Mouse (Mus musculus): ENCODE measurements at regions not wholly inside any gene's neighbourhood (a gene's known extent, or its start where the extent isn't known, plus 50 kb on each side); places are given as distances from the start of the nearest gene placed in this dataset.

DNA sequence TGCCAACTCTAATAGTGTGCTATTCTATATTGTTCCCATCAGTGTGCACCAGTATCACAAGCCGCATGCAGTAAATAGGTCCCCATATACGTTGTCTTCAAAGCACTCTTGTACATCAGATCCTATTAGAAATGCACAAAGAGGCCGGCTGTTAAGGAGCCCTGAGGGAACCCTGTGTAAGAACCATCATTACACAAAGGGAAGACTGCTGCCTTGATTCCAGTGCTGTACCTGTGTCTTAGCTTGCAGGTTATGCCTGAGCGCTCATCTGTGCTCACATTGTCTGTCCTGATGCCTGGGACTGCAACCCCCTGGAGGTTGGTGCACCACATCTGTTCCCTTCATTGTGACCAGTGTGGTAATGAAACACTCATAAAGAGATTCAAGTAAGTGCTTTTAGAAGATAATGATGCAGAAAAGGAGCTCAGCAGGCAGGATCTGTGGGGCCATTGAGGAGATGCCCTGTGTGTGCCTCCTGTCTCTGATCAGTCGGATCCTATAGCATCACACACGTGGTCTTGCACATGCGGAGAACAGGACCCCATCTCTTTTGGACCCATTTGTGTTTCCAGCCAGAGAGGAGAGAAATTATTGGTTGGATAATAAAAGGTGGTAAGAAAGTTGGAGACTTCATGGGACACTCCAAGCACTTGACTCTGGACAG, 225.8 kb upstream of the Gm10192 start:
- no peak overlapping the region for H3K4me2 ChIP-seq (replicated peaks; ENCODE audit: low read depth, low read length)
- H3K27ac ChIP-seq (ENCODE audit: low read length) = no peak overlapping the region
- no peaks in the 10 kb centered on the region for H3K4me1 ChIP-seq (ENCODE audit: insufficient read depth, low read length)
- no peaks in the 10 kb centered on the region for H3K36me3 ChIP-seq (ENCODE audit: insufficient read depth, low read length)
- no peak for ATAC-seq (ENCODE audit: low FRiP score, low TSS enrichment)
- no peaks in the 10 kb centered on the region for H3K9me3 ChIP-seq (ENCODE audit: low read length)
- H3K4me3 ChIP-seq (ENCODE audit: low read length) = no peak overlapping the region
- no peak overlapping the region for H3K9ac ChIP-seq (replicated peaks; ENCODE audit: low read length)
- no peaks in the 10 kb centered on the region for H3K27me3 ChIP-seq (ENCODE audit: insufficient read depth, low read length)
- WGBS = 83% methylated on average over 7 of the region's 7 CpGs

- whole genome bisulfite sequencing = 74% methylated on average over 3 of the region's 3 CpGs
- Histone ChIP-seq H3K4me3 (ENCODE audit: low read length) (no peak overlapping the region), H3K36me3 (ENCODE audit: insufficient read depth, low read length) (no peaks in the 10 kb centered on the region), H3K4me2 (replicated peaks; ENCODE audit: low read depth, low read length) (no peak overlapping the region), H3K27me3 (ENCODE audit: insufficient read depth, low read length) (no peaks in the 10 kb centered on the region), H3K27ac (ENCODE audit: low read length) (no peak overlapping the region), H3K9me3 (ENCODE audit: low read length) (no peaks in the 10 kb centered on the region), H3K4me1 (ENCODE audit: insufficient read depth, low read length) (no peaks in the 10 kb centered on the region), H3K9ac (replicated peaks; ENCODE audit: low read length) (no peak overlapping the region)
- ATAC-seq (ENCODE audit: low FRiP score, low TSS enrichment) = no peak
Measured at GRCm38 (mm10) chr4:97394697-97395280, 211.8 kb upstream of the Gm10192 start.

DNA sequence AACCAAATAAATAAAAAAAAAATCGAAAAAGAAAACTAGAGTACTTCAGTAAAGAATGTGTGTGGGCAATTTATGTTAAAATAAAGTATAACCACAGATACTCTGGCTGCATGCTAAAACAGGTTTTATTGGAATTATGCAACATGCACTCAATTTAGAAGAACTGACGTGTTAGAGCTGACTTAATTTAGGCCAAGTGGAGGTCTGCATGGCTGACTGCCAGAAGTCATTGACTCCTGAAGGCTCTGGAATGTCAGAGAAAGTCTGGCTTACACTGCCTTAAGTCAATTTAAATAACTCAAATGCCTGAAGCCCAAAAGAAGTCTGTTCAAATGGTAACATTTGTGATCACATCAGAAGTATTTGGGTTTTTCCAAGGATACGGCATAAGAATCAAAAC, 198.1 kb upstream of the Gm10192 start:
- 54% methylated on average over 3 of the region's 3 CpGs for WGBS
- H3K27ac ChIP-seq (ENCODE audit: low read length) = no peak overlapping the region
- H3K4me3 ChIP-seq (ENCODE audit: low read length) = no peak overlapping the region
- no peaks in the 10 kb centered on the region for H3K36me3 ChIP-seq (ENCODE audit: insufficient read depth, low read length)
- ATAC-seq (ENCODE audit: low FRiP score, low TSS enrichment) = peak; percentile 51; the same call in 1 of the 2 replicates
- no peaks in the 10 kb centered on the region for H3K9me3 ChIP-seq (ENCODE audit: low read length)
- no peak overlapping the region for H3K9ac ChIP-seq (replicated peaks; ENCODE audit: low read length)
- H3K27me3 ChIP-seq (ENCODE audit: insufficient read depth, low read length) = no peaks in the 10 kb centered on the region
- no peak overlapping the region for H3K4me2 ChIP-seq (replicated peaks; ENCODE audit: low read depth, low read length)
- H3K4me1 ChIP-seq (ENCODE audit: insufficient read depth, low read length) = peaks cover 6% of the 10 kb centered on the region; the same call in 1 of the 2 replicates

- Histone ChIP-seq H3K4me3 (ENCODE audit: low read length) (no peak overlapping the region), H3K36me3 (ENCODE audit: insufficient read depth, low read length) (no peaks in the 10 kb centered on the region), H3K4me1 (ENCODE audit: insufficient read depth, low read length) (peaks cover 6% of the 10 kb centered on the region; the same call in 1 of the 2 replicates), H3K4me2 (replicated peaks; ENCODE audit: low read depth, low read length) (no peak overlapping the region), H3K9ac (replicated peaks; ENCODE audit: low read length) (no peak overlapping the region), H3K9me3 (ENCODE audit: low read length) (no peaks in the 10 kb centered on the region), H3K27ac (ENCODE audit: low read length) (no peak overlapping the region), H3K27me3 (ENCODE audit: insufficient read depth, low read length) (no peaks in the 10 kb centered on the region)
- ATAC-seq (ENCODE audit: low FRiP score, low TSS enrichment) = no peak
- 49% methylated on average over 8 of the region's 8 CpGs for WGBS
Measured at GRCm38 (mm10) chr4:97377593-97378542, 194.9 kb upstream of the Gm10192 start.

GRCm38 (mm10) chr4:97360473-97360872, 177.5 kb upstream of the Gm10192 start:
- Histone ChIP-seq H3K4me3 (ENCODE audit: low read length) (no peak overlapping the region), H3K27me3 (ENCODE audit: insufficient read depth, low read length) (no peaks in the 10 kb centered on the region), H3K36me3 (ENCODE audit: insufficient read depth, low read length) (no peaks in the 10 kb centered on the region), H3K9ac (replicated peaks; ENCODE audit: low read length) (no peak overlapping the region), H3K9me3 (ENCODE audit: low read length) (no peaks in the 10 kb centered on the region), H3K27ac (ENCODE audit: low read length) (no peak overlapping the region), H3K4me2 (replicated peaks; ENCODE audit: low read depth, low read length) (no peak overlapping the region), H3K4me1 (ENCODE audit: insufficient read depth, low read length) (no peaks in the 10 kb centered on the region)
- no peak for ATAC-seq (ENCODE audit: low FRiP score, low TSS enrichment)
- WGBS = 93% methylated on average over 2 of the region's 2 CpGs

GRCm38 (mm10) chr4:97357958-97358357, 175.0 kb upstream of the Gm10192 start:
- Histone ChIP-seq H3K4me3 (ENCODE audit: low read length) (no peak overlapping the region), H3K27me3 (ENCODE audit: insufficient read depth, low read length) (no peaks in the 10 kb centered on the region), H3K36me3 (ENCODE audit: insufficient read depth, low read length) (no peaks in the 10 kb centered on the region), H3K4me1 (ENCODE audit: insufficient read depth, low read length) (no peaks in the 10 kb centered on the region), H3K27ac (ENCODE audit: low read length) (no peak overlapping the region), H3K4me2 (replicated peaks; ENCODE audit: low read depth, low read length) (no peak overlapping the region), H3K9me3 (ENCODE audit: low read length) (no peaks in the 10 kb centered on the region), H3K9ac (replicated peaks; ENCODE audit: low read length) (no peak overlapping the region)
- 47% methylated on average over 1 of the region's 1 CpGs for WGBS
- ATAC-seq (ENCODE audit: low FRiP score, low TSS enrichment) = no peak

DNA sequence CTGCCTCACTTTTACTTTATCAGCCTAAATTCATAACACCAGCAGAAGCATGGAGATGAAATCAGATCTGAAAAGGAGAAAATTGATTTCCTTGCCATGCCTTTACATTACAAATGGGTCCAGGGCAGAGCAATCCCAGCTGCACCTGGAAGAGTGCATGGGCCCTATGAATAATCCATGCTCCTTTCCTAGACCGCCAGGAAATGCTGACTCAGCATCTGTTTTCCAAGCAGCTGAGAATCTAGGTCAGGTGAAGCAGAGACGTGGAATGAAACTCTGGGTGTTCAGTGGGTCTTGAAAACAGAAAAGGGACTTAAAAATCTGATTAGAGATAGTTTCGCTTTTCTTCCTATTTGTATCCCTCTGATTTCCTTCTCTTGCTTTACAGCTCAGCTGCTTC, 163.8 kb upstream of the Gm10192 start:
- Histone ChIP-seq H3K27me3 (ENCODE audit: insufficient read depth, low read length) (no peaks in the 10 kb centered on the region), H3K4me3 (ENCODE audit: low read length) (no peak overlapping the region), H3K27ac (ENCODE audit: low read length) (no peak overlapping the region), H3K4me1 (ENCODE audit: insufficient read depth, low read length) (no peaks in the 10 kb centered on the region), H3K9me3 (ENCODE audit: low read length) (no peaks in the 10 kb centered on the region), H3K36me3 (ENCODE audit: insufficient read depth, low read length) (no peaks in the 10 kb centered on the region), H3K4me2 (replicated peaks; ENCODE audit: low read depth, low read length) (no peak overlapping the region), H3K9ac (replicated peaks; ENCODE audit: low read length) (no peak overlapping the region)
- 61% methylated on average over 3 of the region's 3 CpGs for WGBS
- ATAC-seq (ENCODE audit: low FRiP score, low TSS enrichment) = no peak

DNA sequence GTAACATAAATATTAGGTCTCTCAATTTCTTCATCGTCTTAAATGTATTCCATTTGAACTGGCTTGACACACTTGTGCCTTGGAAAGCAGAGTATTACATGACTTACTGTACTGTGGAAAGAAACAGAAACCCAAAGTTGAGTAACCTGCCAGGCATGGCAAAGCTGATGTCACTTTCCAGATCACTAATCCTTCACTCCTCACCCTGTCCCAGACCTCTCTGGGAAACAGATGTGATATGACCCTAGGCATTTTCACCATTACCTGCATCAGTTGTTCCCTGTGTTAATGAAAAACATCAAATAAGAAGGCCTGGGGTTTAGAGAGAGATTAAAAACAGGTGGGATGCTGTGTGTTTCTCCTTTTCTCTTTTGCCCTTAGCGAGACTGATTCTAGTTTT, 161.4 kb upstream of the Gm10192 start:
- H3K4me1 ChIP-seq (ENCODE audit: insufficient read depth, low read length) = no peaks in the 10 kb centered on the region
- no peaks in the 10 kb centered on the region for H3K9me3 ChIP-seq (ENCODE audit: low read length)
- no peak overlapping the region for H3K4me2 ChIP-seq (replicated peaks; ENCODE audit: low read depth, low read length)
- no peak overlapping the region for H3K4me3 ChIP-seq (ENCODE audit: low read length)
- peak; percentile 39; the same call in 1 of the 2 replicates for ATAC-seq (ENCODE audit: low FRiP score, low TSS enrichment)
- H3K36me3 ChIP-seq (ENCODE audit: insufficient read depth, low read length) = no peaks in the 10 kb centered on the region
- H3K9ac ChIP-seq (replicated peaks; ENCODE audit: low read length) = no peak overlapping the region
- WGBS = 48% methylated on average over 2 of the region's 2 CpGs
- H3K27ac ChIP-seq (ENCODE audit: low read length) = no peak overlapping the region
- no peaks in the 10 kb centered on the region for H3K27me3 ChIP-seq (ENCODE audit: insufficient read depth, low read length)

GRCm38 (mm10) chr4:97343378-97343777, 160.4 kb upstream of the Gm10192 start:
- Histone ChIP-seq H3K4me3 (ENCODE audit: low read length) (no peak overlapping the region), H3K27ac (ENCODE audit: low read length) (no peak overlapping the region), H3K9me3 (ENCODE audit: low read length) (no peaks in the 10 kb centered on the region), H3K4me1 (ENCODE audit: insufficient read depth, low read length) (no peaks in the 10 kb centered on the region), H3K27me3 (ENCODE audit: insufficient read depth, low read length) (no peaks in the 10 kb centered on the region), H3K4me2 (replicated peaks; ENCODE audit: low read depth, low read length) (no peak overlapping the region), H3K9ac (replicated peaks; ENCODE audit: low read length) (no peak overlapping the region), H3K36me3 (ENCODE audit: insufficient read depth, low read length) (no peaks in the 10 kb centered on the region)
- 94% methylated on average over 1 of the region's 1 CpGs for WGBS
- no peak for ATAC-seq (ENCODE audit: low FRiP score, low TSS enrichment)

Measured in kidney, embryonic 16.5 days (tissue).